In the genomic region with DNA sequence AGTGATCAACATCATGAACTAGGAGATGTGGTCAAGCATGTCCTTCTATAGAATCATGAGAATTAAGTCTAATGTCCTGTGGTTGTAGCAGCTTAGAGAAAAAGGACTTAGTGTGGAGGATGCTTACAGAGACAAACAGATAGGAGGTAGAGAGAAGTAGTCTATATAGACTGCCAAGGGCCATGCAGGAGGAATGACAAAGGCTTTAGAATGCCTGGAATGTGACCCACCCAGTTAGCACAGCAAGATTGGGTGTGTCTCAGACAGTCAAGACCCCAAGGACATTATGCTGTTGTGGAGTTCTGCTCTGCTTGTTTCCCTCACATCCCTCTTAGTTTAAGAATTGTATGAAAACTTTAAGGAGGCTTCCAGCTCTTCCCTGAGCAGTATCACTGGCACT, we compare ENCODE assay signal across 24 mouse cellular contexts.
A peak's percentile ranks its signal among the peaks of the same experiment; 100 is the strongest.
DNase-seq lines count a peak whose midpoint lies in the region; ATAC-seq lines count a peak whose summit lies in the region.
"Had no signal": no experiment of that assay in that cellular context is flagged by ENCODE, and none has a peak within 500 bp of the region (broad histone marks: within the 10 kb centered on the region; RNA-seq: fewer than 3 reads in every experiment).

No protein-coding gene starts in this region.

- no peaks in the 10 kb centered on the region for H3K4me1 ChIP-seq in hindbrain, embryonic 13.5 days (replicated peaks)
- H3K4me1 ChIP-seq: embryonic facial prominence, embryonic 13.5 days; forebrain, embryonic 10.5 days; forebrain, embryonic 13.5 days; hindbrain, embryonic 12.5 days; intestine, embryonic 15.5 days had no signal

- H3K4me2 ChIP-seq in hindbrain, embryonic 13.5 days = no peak overlapping the region
- H3K4me2 ChIP-seq: embryonic facial prominence, embryonic 13.5 days; forebrain, embryonic 13.5 days; heart, embryonic 11.5 days; hindbrain, embryonic 12.5 days; intestine, embryonic 15.5 days had no signal

- H3K9me3 ChIP-seq in hindbrain, embryonic 13.5 days = no peaks in the 10 kb centered on the region
- H3K9me3 ChIP-seq: embryonic facial prominence, embryonic 13.5 days; forebrain, embryonic 10.5 days; forebrain, embryonic 13.5 days; hindbrain, embryonic 12.5 days; intestine, embryonic 15.5 days had no signal

- H3K27ac ChIP-seq in hindbrain, embryonic 13.5 days = no peak overlapping the region
- H3K27ac ChIP-seq: embryonic facial prominence, embryonic 13.5 days; forebrain, embryonic 10.5 days; forebrain, embryonic 13.5 days; gastrocnemius, adult 2 months; hindbrain, embryonic 12.5 days; intestine, embryonic 15.5 days had no signal

- peak; percentile 22 for DNase-seq in 3T3-L1 (ENCODE audit: low read depth, low spot score)
- DNase-seq in ES-CJ7 (ENCODE audit: low read depth, low spot score) = peak; percentile 97
- peak; percentile 99 for DNase-seq in R1 (ENCODE audit: low read depth, low spot score)
- DNase-seq in right cerebral cortex, postnatal 36 days (ENCODE audit: low spot score in 2 of 2) = no peak
- no peak for DNase-seq in frontal cortex, postnatal 14 days (ENCODE audit: low spot score in 2 of 2)
- DNase-seq: adrenal gland, postnatal 10 days; adrenal gland, postnatal 36 days; cerebellum, adult 9-10 months; gastrocnemius, adult 2 months; gastrocnemius, postnatal 14 days; heart, adult 11 months; kidney, adult 11 months; kidney, adult 8-10 months had no signal

- H3K9ac ChIP-seq in hindbrain, embryonic 13.5 days = no peak overlapping the region
- H3K9ac ChIP-seq: embryonic facial prominence, embryonic 13.5 days; forebrain, embryonic 13.5 days; hindbrain, embryonic 12.5 days; intestine, embryonic 15.5 days had no signal

- no peak overlapping the region for H3K4me3 ChIP-seq in hindbrain, embryonic 13.5 days
- H3K4me3 ChIP-seq: embryonic facial prominence, embryonic 13.5 days; forebrain, embryonic 10.5 days; forebrain, embryonic 13.5 days; gastrocnemius, adult 2 months; hindbrain, embryonic 12.5 days; intestine, embryonic 15.5 days had no signal

- no peaks in the 10 kb centered on the region for H3K36me3 ChIP-seq in hindbrain, embryonic 13.5 days
- H3K36me3 ChIP-seq: embryonic facial prominence, embryonic 13.5 days; forebrain, embryonic 10.5 days; hindbrain, embryonic 12.5 days; intestine, embryonic 15.5 days had no signal

- no peak for ATAC-seq in hindbrain, embryonic 13.5 days (ENCODE audit: low FRiP score)
- ATAC-seq: activated CD4-positive, CD25-positive, alpha-beta regulatory T cell, adult 4 months; CD4-positive, CD25-positive, alpha-beta regulatory T cell, adult 4 months; forebrain, embryonic 13.5 days; forebrain, embryonic 16.5 days; hindbrain, embryonic 16.5 days; intestine, embryonic 15.5 days had no signal

- H3K27me3 ChIP-seq in hindbrain, embryonic 13.5 days = no peaks in the 10 kb centered on the region
- H3K27me3 ChIP-seq: embryonic facial prominence, embryonic 13.5 days; forebrain, embryonic 13.5 days; hindbrain, embryonic 12.5 days; intestine, embryonic 15.5 days had no signal

Comparison
In these comparisons a context has a peak if more than half of its experiments do, and no peak if none do; other contexts are left out.
1. DNase-seq: peak in 3T3-L1 (single experiment), ES-CJ7 (single experiment) and R1 (single experiment); none in right cerebral cortex, postnatal 36 days (0 of 2) and frontal cortex, postnatal 14 days (0 of 2).